Mouse (Mus musculus): ENCODE results near the gene Zfp775. TPM values are rescaled to one million over a fixed set of nuclear protein-coding genes. Genes with fewer than 3 reads are reported as not detected.
"Not testable (repeated sequence)": the region's sequence is repeated elsewhere in the genome, so short reads cannot be mapped to it uniquely, and the experiment has no call there.

Gene Zfp775
- polyA plus RNA-seq, 1 experiment from 2014 or later = 7.5 TPM

DNA sequence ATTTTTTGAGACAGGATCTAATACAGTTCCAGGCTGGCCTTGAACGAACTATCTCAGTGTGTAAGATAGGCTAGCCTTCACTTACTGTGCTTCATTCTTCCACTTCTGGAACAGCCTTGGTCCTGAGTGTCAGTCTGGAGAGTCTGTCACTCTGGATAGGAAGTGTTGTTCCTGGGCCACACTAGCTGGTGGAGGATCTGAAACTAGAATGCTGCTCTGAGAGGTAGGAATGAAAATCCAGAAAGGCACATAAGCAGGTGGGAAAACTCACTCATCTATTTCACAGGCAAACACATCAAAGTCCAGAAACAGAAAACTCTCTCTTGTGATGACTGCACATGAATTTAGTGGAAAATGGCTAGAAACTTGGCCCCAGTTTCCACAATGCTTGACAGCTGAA, 1.3 kb upstream of the Zfp775 start:
- Histone ChIP-seq H3K4me3 (ENCODE audit: low read length) (no peak overlapping the region), H3K9ac (replicated peaks; ENCODE audit: low read length) (no peak overlapping the region; the same call in 1 of the 2 replicates), H3K4me1 (ENCODE audit: insufficient read depth, low read length) (peaks cover 15% of the 10 kb centered on the region), H3K4me2 (replicated peaks; ENCODE audit: low read depth, low read length) (no peak overlapping the region), H3K9me3 (ENCODE audit: low read length) (peaks cover 24% of the 10 kb centered on the region), H3K27me3 (ENCODE audit: insufficient read depth, low read length) (no peaks in the 10 kb centered on the region), H3K36me3 (ENCODE audit: insufficient read depth, low read length) (peaks cover 50% of the 10 kb centered on the region), H3K27ac (ENCODE audit: low read length) (no peak overlapping the region)
- 82% methylated on average over 1 of the region's 1 CpGs for WGBS
- ATAC-seq (ENCODE audit: low FRiP score, low TSS enrichment) = no peak

DNA sequence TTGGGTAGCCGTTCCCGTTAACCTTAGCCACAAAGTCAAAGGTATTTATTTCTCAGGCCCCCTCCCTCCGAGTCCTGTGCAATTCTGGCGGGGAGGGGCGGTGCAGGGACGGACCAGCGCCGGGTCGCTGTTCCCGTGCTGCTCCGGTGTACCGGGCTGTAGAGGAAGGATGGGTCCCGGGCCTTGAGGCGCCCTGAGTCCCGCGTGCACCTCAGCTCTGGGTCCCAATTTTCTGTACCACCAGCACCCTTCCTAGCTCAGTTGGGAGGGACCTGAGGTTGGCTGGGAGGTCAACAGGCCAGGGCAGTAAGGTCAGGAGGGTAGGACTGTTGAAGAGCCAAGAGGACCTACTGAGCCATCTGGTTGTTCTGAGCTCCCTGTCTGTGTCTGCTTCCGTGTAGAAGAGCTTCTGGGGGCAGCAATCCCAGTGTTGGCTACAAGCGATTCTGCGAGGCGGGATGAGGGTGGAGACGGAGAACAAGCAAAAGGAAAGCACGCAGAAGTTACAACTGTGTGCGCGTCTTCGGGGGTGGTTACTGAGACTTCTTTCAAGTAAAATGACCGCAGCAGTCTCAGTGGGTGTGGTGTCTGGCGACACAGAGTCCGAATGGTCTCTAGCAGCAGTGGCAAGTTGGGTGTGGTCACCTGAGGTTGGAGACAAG, 348 bp downstream of the Zfp775 start:
- peak; percentile 78 for ATAC-seq (ENCODE audit: low FRiP score, low TSS enrichment)
- under 1% methylated on average over 28 of the region's 28 CpGs for WGBS

DNA sequence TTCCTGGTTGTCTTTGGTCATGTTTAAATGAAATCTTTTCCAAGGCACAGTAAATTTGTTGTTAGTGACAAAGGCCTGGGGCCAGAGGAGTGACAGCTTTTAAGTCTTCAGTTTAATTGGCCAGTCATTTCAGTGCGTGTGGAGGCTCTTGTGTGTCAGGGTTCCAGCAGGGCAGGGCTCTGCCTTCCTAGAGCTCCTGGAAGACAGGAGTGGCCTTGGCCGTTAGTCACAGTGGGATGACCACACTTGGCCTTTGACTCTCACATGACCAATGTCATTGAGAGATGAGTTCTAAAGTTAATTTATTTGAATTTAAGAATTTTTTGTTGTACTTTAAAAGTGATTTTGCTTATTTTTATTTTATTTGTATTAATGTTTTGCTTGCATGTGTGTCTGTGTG, 6.3 kb downstream of the Zfp775 start:
- no peak overlapping the region for H3K4me2 ChIP-seq (replicated peaks; ENCODE audit: low read depth, low read length)
- H3K27me3 ChIP-seq (ENCODE audit: insufficient read depth, low read length) = no peaks in the 10 kb centered on the region
- 32% methylated on average over 2 of the region's 2 CpGs for WGBS
- no peaks in the 10 kb centered on the region for H3K4me1 ChIP-seq (ENCODE audit: insufficient read depth, low read length)
- no peak overlapping the region for H3K4me3 ChIP-seq (ENCODE audit: low read length)
- no peaks in the 10 kb centered on the region for H3K9me3 ChIP-seq (ENCODE audit: low read length)
- ATAC-seq (ENCODE audit: low FRiP score, low TSS enrichment) = no peak
- H3K36me3 ChIP-seq (ENCODE audit: insufficient read depth, low read length) = no peaks in the 10 kb centered on the region
- H3K9ac ChIP-seq (replicated peaks; ENCODE audit: low read length) = no peak overlapping the region
- H3K27ac ChIP-seq (ENCODE audit: low read length) = no peak overlapping the region

More for the DNA sequence above, 348 bp downstream of the Zfp775 start:
- H3K27me3 ChIP-seq (ENCODE audit: insufficient read depth, low read length) = no peaks in the 10 kb centered on the region
- H3K4me2 ChIP-seq (replicated peaks; ENCODE audit: low read depth, low read length) = peak overlapping the region; percentile 79
- peak overlapping the region; percentile 87 for H3K4me3 ChIP-seq (ENCODE audit: low read length)
- H3K27ac ChIP-seq (ENCODE audit: low read length) = peak overlapping the region; percentile 76
- H3K9me3 ChIP-seq (ENCODE audit: low read length) = peaks cover 10% of the 10 kb centered on the region
- peak overlapping the region; percentile 89 for H3K9ac ChIP-seq (replicated peaks; ENCODE audit: low read length)
- peaks cover 15% of the 10 kb centered on the region for H3K4me1 ChIP-seq (ENCODE audit: insufficient read depth, low read length)
- peaks cover 34% of the 10 kb centered on the region for H3K36me3 ChIP-seq (ENCODE audit: insufficient read depth, low read length)

DNA sequence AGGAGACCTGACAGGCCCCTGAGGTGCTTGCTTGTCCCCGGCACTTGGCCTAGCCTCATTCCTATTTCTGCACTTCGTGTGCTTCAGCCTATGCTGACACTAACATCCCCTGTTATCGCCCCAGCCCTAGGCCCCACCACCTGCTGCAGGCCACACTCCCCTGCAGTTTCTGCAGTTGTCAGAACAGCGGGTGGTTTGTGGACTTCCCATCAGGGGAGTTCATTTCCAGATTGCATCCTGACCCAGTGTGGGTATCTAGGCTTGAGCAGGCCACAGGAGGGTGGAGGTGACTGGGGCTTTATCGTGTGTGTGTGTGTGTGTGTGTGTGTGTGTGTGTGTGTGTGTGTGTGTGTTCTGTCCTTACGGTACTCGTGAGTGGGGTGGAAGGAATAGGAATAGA, 7.6 kb downstream of the Zfp775 start:
- Histone ChIP-seq H3K27me3 (ENCODE audit: insufficient read depth, low read length) (no peaks in the 10 kb centered on the region), H3K9ac (replicated peaks; ENCODE audit: low read length) (no peak overlapping the region), H3K27ac (ENCODE audit: low read length) (no peak overlapping the region), H3K4me3 (ENCODE audit: low read length) (no peak overlapping the region), H3K4me1 (ENCODE audit: insufficient read depth, low read length) (no peaks in the 10 kb centered on the region), H3K4me2 (replicated peaks; ENCODE audit: low read depth, low read length) (no peak overlapping the region), H3K9me3 (ENCODE audit: low read length) (no peaks in the 10 kb centered on the region), H3K36me3 (ENCODE audit: insufficient read depth, low read length) (peaks cover 9% of the 10 kb centered on the region)
- ATAC-seq (ENCODE audit: low FRiP score, low TSS enrichment) = no peak
- 62% methylated on average over 7 of the region's 7 CpGs for WGBS

DNA sequence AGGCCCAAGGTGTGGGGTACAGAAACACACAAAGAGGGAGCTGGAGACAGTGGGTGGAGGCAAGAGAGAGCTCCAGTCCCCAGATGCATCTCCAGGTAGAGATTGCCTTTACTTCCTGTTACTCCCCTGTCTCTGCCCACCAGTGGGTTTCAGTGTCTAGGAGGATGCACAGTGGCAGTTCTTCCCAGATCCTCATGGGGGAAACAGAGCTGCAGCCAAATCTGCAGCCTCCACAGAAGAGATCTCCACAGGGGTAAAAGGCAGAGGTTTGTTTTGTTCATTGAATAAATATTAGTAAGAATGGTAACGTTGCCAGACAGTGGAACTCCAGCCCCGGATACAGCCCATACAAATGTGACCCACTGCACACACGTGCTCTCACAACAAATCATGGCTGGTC, 8.8 kb downstream of the Zfp775 start:
- ATAC-seq (ENCODE audit: low FRiP score, low TSS enrichment) = no peak
- WGBS = 87% methylated on average over 3 of the region's 3 CpGs
- no peak overlapping the region for H3K27ac ChIP-seq (ENCODE audit: low read length)

DNA sequence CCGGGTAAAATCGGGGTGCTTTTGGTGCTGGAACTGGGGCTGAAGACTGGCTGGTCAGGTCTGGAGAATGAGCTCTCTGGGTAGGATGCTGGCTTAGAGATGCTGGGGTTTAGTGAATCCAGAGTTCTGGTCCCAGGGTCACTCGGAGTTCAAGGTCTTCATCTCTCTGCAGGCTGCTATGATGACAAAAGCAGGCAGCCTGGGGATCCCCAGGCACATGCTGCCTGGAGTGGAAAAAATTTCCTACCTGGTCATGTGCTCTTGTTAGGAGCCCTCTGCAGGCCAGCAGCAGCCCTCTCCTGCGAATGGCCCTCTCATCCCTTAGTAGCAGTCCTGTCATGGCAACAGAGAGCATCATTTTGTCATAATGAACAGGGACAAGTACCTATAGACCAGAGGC, 11.6 kb downstream of the Zfp775 start:
- no peak for ATAC-seq (ENCODE audit: low FRiP score, low TSS enrichment)
- peaks cover 15% of the 10 kb centered on the region for H3K36me3 ChIP-seq (ENCODE audit: insufficient read depth, low read length)
- H3K9me3 ChIP-seq (ENCODE audit: low read length) = no peaks in the 10 kb centered on the region

More for the DNA sequence above, 8.8 kb downstream of the Zfp775 start:
- Histone ChIP-seq H3K9ac (replicated peaks; ENCODE audit: low read length) (no peak overlapping the region), H3K4me1 (ENCODE audit: insufficient read depth, low read length) (no peaks in the 10 kb centered on the region), H3K36me3 (ENCODE audit: insufficient read depth, low read length) (peaks cover 12% of the 10 kb centered on the region), H3K4me3 (ENCODE audit: low read length) (no peak overlapping the region), H3K4me2 (replicated peaks; ENCODE audit: low read depth, low read length) (no peak overlapping the region), H3K27me3 (ENCODE audit: insufficient read depth, low read length) (no peaks in the 10 kb centered on the region), H3K9me3 (ENCODE audit: low read length) (no peaks in the 10 kb centered on the region)

DNA sequence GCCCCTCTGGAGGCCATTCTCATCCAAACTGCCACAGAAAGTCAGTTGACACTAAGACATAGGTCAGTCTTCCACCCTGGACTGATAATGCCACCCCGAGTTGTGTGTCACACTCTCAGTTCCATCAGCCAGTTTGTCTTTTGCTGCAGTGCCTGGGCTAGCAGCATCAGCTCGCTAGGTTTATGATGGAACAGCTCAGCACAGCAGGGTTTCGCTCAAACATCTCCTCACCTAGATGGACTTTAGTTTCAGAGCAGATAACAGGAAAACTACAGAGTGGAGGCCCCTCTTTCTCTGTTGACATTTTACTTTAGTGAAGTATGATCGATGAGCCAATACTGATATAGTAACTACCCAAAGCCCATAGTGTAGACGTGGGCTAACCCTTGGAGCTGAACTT, 12.9 kb downstream of the Zfp775 start:
- Histone ChIP-seq H3K27me3 (ENCODE audit: insufficient read depth, low read length) (no peaks in the 10 kb centered on the region), H3K9me3 (ENCODE audit: low read length) (no peaks in the 10 kb centered on the region), H3K4me1 (ENCODE audit: insufficient read depth, low read length) (no peaks in the 10 kb centered on the region), H3K4me2 (replicated peaks; ENCODE audit: low read depth, low read length) (no peak overlapping the region), H3K9ac (replicated peaks; ENCODE audit: low read length) (no peak overlapping the region), H3K27ac (ENCODE audit: low read length) (no peak overlapping the region), H3K4me3 (ENCODE audit: low read length) (no peak overlapping the region), H3K36me3 (ENCODE audit: insufficient read depth, low read length) (peaks cover 22% of the 10 kb centered on the region)
- no peak for ATAC-seq (ENCODE audit: low FRiP score, low TSS enrichment)
- 96% methylated on average over 5 of the region's 5 CpGs for WGBS

More for the DNA sequence above, 11.6 kb downstream of the Zfp775 start:
- H3K27ac ChIP-seq (ENCODE audit: low read length) = no peak overlapping the region
- no peak overlapping the region for H3K4me3 ChIP-seq (ENCODE audit: low read length)
- H3K27me3 ChIP-seq (ENCODE audit: insufficient read depth, low read length) = no peaks in the 10 kb centered on the region
- H3K4me1 ChIP-seq (ENCODE audit: insufficient read depth, low read length) = no peaks in the 10 kb centered on the region
- no peak overlapping the region for H3K4me2 ChIP-seq (replicated peaks; ENCODE audit: low read depth, low read length)
- H3K9ac ChIP-seq (replicated peaks; ENCODE audit: low read length) = no peak overlapping the region
- 87% methylated on average over 4 of the region's 4 CpGs for WGBS

DNA sequence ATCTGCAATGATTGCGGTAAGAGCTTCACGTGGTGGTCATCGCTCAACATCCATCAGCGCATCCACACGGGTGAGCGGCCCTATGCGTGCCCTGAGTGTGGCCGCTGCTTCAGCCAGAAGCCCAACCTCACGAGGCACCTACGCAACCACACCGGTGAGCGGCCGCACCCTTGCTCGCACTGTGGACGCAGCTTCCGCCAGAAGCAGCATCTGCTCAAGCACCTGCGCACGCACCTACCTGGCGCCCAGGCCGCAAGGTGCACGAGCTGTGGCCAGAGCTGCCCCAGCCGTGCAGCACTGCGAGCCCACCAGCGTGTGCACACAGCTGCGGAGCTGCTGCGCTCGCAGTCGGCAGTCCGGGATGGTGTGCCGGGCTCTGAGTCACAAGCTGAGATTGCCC, 18.2 kb downstream of the Zfp775 start:
- peaks cover 26% of the 10 kb centered on the region for H3K36me3 ChIP-seq (ENCODE audit: insufficient read depth, low read length)
- no peak overlapping the region for H3K4me2 ChIP-seq (replicated peaks; ENCODE audit: low read depth, low read length)
- H3K4me1 ChIP-seq (ENCODE audit: insufficient read depth, low read length) = no peaks in the 10 kb centered on the region
- no peak overlapping the region for H3K4me3 ChIP-seq (ENCODE audit: low read length)
- H3K27ac ChIP-seq (ENCODE audit: low read length) = no peak overlapping the region
- 91% methylated on average over 30 of the region's 30 CpGs for WGBS
- H3K27me3 ChIP-seq (ENCODE audit: insufficient read depth, low read length) = no peaks in the 10 kb centered on the region
- no peak overlapping the region for H3K9ac ChIP-seq (replicated peaks; ENCODE audit: low read length)
- no peaks in the 10 kb centered on the region for H3K9me3 ChIP-seq (ENCODE audit: low read length)
- no peak for ATAC-seq (ENCODE audit: low FRiP score, low TSS enrichment)

DNA sequence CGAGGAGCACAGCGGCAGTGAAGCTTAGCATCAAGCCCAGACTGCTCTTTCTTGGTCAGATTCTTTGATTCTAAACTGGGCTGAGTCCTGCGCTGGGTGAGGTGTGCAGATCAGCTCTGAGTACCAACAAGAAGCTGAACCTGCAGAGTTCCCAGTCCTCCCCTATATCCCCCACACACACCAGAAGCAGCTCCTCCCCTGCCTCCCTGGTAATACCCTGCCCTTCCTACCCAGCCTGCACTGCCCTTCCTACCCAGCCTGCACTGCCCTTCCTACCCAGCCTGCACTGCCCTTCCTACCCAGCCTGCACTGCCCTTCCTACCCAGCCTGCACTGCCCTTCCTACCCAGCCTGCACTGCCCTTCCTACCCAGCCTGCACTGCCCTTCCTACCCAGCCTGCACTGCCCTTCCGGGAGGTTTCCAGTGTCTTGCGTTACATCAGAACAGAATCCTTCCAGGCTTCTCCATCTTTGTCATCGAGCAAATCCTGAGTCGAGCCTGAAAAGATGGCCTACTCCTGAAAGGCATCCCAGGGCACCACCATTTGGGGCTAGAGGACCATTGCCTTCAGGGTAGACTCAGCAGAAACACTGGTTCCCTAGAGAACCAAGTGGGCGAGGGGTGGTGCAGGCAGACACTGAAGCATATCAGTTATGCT, 20.5 kb downstream of the Zfp775 start:
- H3K4me3 ChIP-seq (ENCODE audit: low read length); H3K4me2 ChIP-seq (replicated peaks; ENCODE audit: low read depth, low read length); H3K9me3 ChIP-seq (ENCODE audit: low read length); H3K27me3 ChIP-seq (ENCODE audit: insufficient read depth, low read length); H3K4me1 ChIP-seq (ENCODE audit: insufficient read depth, low read length); H3K9ac ChIP-seq (replicated peaks; ENCODE audit: low read length); ATAC-seq (ENCODE audit: low FRiP score, low TSS enrichment); H3K27ac ChIP-seq (ENCODE audit: low read length): not testable (repeated sequence)
- WGBS = 83% methylated on average over 8 of the region's 8 CpGs
- H3K36me3 ChIP-seq (ENCODE audit: insufficient read depth, low read length) = peaks cover 26% of the 10 kb centered on the region

DNA sequence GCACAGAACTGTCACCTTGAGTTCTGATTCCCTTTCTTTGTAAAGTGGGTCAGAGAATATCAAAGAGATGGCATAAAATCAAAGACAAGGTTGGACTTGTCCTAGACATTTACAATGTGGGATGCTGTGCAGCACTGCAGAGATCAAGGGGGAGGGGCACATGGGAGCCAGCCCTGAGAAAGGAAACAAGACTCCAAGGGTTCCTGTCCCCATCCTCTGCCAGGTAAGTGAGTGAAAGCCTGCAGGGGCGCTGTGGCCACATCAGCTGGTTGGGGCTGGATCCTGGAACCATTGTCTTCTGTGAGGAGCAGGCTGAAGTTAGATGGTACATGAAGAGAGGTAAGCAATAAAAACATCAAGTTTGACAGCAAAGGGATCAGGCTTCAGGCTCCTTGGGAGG, 21.6 kb downstream of the Zfp775 start:
- peaks cover 22% of the 10 kb centered on the region for H3K36me3 ChIP-seq (ENCODE audit: insufficient read depth, low read length)
- no peak overlapping the region for H3K4me2 ChIP-seq (replicated peaks; ENCODE audit: low read depth, low read length)
- H3K4me1 ChIP-seq (ENCODE audit: insufficient read depth, low read length) = peaks cover 3% of the 10 kb centered on the region
- H3K4me3 ChIP-seq (ENCODE audit: low read length) = no peak overlapping the region
- ATAC-seq (ENCODE audit: low FRiP score, low TSS enrichment) = no peak
- no peaks in the 10 kb centered on the region for H3K9me3 ChIP-seq (ENCODE audit: low read length)
- WGBS = 37% methylated on average over 1 of the region's 1 CpGs
- H3K27ac ChIP-seq (ENCODE audit: low read length) = no peak overlapping the region
- peaks cover 4% of the 10 kb centered on the region; the same call in 1 of the 2 replicates for H3K27me3 ChIP-seq (ENCODE audit: insufficient read depth, low read length)
- no peak overlapping the region for H3K9ac ChIP-seq (replicated peaks; ENCODE audit: low read length)
